Mouse (Mus musculus) ovary, postnatal 36 days (tissue): Measurements from ENCODE around the gene F8.
"Not testable (repeated sequence)": the region's sequence is repeated elsewhere in the genome, so short reads cannot be mapped to it uniquely, and the experiment has no call there.

Experiments used
- DNase-seq: peaks from one replicate; pipeline ENCODE4 v3.0.0; 2022; ENCODE audit warnings: low spot score, mixed read lengths

The F8 gene

DNA sequence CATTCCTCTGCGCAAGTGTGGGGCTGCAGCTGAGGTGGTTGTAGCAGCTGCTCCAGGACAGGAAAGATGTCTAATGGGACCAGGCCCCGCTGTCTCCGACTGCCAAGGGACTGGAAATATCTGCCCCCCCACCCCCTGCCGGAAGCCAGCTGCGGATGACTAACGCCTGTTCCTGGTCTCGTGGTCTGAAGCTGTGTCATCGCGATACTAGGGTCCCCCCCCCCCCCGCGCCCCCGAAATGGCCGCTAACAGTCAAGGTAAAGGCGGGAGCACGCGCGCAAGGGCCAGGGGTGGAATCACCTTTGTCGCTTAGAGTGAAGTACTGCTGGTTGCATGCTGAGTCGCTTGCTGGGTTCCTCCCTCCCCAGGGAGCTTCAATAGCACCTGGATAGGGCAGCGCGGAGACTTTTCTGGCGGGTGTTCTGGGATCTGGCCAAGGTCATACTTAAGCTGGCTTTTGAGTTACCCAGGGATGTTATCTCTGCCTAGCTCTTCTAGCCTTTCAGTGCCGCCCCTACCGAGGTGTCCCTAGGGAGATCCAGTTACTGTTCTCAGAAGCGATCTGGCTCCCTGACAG, at the start of gene F8, which contains the start of gene Fundc2:
Gene F8, minus strand, starts transcription at position 421 of the 577 bp plus-strand sequence.
Gene Fundc2, plus strand, starts transcription at position 205 of the 577 bp plus-strand sequence.
- peak; percentile 50 for DNase-seq

GRCm38 (mm10) chrX:75415936-75416785, 33.7 kb upstream of the F8 start, which contains the start of the genes Cmc4, Mtcp1 and Brcc3:
Cmc4 (minus strand) TSS chrX:75416584.
Mtcp1 (minus strand) TSS chrX:75416588.
Brcc3 (plus strand) TSS chrX:75416628.
- peak; percentile 88 for DNase-seq

DNA sequence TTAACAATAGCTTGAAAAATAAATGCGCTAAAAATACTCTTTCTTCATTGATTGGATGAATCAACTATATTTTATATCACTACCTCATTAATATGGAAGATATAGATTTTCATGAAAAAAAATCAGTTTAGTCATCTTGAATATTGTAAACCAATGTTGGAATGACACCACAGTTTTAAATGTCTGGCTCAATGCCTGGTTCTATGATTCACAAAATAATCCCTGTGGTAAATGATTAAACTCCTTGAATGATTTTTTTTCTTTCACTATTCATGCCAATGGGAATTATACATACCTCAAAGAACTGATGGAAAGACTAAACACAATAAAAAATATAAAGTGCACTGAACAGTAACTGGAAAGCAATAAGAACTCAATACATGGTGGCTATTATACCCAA, 27.3 kb upstream of the F8 start:
- no peak for DNase-seq

DNA sequence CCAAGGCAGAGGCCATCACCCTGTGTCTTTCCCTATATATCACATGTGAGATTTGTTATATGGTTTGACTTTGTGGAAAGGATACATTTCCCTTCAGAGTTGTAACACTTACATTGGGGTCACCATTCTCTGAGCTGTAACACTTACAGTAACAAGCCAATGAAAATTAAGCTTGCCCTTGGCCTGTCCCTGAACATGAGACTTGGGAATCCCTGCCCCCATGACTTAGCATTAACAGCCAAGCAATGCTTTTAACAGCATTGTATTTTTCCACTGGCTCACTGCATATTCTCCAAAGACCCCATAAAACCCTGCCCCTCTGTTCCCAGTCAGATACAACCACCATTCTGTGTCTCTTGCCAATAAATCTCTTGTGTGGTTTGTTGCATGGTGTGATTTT, 20.9 kb upstream of the F8 start:
- DNase-seq: no peak

DNA sequence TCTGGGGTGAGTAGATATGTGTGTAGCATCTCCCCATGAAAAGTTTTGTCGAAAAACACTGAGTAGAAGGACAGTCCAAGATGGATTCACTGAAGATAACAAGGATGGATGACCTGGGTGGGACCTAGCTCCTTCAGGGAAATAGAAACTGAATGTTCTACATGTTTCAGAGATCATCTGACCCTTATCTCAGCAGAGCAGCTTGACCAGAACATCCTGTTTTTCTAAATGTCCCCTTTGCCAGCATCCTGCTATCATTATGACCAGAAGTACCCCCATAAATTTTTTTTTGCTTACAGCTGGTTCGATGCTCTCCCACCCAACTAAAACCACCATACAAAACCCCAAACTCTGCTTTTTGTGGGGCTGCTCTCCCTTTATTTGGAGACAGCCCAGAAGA, 20.3 kb upstream of the F8 start:
- DNase-seq: no peak

GRCm38 (mm10) chrX:75399471-75399870, 17.1 kb upstream of the F8 start:
- DNase-seq: no peak

- no peak for DNase-seq
Observed at GRCm38 (mm10) chrX:75381699-75382098, 716 bp downstream of the F8 start.

DNA sequence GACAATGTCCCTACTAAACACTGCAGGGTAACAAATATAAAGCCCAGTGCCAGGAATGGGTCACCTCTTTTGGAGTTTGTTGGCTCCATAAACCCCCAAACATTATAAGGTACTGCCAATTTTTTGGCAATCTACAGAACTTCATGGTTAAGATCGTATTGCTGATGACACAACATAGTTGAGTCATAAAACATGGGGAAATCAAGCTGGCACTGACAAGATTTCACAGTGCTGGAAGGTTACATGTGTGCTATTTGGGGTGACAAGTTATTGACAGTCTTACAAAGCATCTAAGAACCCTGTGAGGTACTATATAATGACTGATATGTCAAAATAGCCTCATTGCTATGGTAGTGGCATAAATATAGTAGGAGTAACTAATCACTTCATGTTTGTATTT, 1.2 kb downstream of the F8 start:
- no peak for DNase-seq

- DNase-seq: no peak
Observed at GRCm38 (mm10) chrX:75376815-75377214, 5.6 kb downstream of the F8 start.

GRCm38 (mm10) chrX:75372666-75373425, 9.6 kb downstream of the F8 start:
- DNase-seq: no peak

GRCm38 (mm10) chrX:75370197-75370596, 12.2 kb downstream of the F8 start:
- peak; percentile 7 for DNase-seq

GRCm38 (mm10) chrX:75323556-75323955, 58.9 kb downstream of the F8 start:
- DNase-seq: no peak

DNA sequence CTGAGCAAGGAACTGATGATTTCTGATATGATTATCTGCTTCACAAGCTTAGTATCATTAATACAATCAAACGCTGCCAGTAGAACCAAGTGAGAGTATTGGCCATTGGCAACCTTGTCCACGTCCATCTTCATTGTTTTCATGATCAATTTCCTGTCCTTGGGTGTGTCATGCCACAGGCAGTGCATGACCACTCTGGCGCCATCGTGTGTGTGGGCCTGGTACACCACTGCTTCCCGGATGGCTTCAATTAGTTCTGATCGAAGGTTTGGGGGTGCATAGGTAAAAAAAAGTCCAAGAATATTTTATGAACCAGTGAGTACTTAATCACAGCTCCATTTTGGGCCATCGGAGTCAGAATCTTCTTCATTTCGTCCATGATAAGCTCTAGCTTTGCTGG, 110.7 kb downstream of the F8 start:
- DNase-seq: no peak

GRCm38 (mm10) chrX:75233603-75234376, 148.6 kb downstream of the F8 start:
- DNase-seq: not testable (repeated sequence)

DNA sequence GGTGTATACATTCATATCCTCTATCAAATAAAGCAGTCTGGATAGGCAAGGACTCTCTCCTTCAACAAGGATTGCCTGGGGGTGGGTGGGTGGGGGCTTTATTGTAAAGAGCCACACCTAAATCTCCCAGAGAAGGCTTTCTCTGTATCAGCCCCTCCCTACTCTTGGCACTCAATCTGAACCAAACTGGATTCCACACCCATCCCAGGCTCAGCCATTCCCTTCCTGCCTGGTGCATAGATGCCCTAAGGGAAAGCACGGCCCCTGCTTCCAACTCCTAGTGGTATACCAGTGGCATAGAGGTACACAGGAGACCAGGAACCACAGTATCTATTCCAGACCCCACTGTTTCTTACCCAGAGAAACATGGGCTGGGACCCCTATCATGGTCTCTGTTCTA, 151.0 kb downstream of the F8 start:
- no peak for DNase-seq

GRCm38 (mm10) chrX:75163670-75164069, 218.7 kb downstream of the F8 start, which contains the start of gene Smim9:
Smim9 (minus strand) TSS chrX:75163770.
- DNase-seq: no peak

DNA sequence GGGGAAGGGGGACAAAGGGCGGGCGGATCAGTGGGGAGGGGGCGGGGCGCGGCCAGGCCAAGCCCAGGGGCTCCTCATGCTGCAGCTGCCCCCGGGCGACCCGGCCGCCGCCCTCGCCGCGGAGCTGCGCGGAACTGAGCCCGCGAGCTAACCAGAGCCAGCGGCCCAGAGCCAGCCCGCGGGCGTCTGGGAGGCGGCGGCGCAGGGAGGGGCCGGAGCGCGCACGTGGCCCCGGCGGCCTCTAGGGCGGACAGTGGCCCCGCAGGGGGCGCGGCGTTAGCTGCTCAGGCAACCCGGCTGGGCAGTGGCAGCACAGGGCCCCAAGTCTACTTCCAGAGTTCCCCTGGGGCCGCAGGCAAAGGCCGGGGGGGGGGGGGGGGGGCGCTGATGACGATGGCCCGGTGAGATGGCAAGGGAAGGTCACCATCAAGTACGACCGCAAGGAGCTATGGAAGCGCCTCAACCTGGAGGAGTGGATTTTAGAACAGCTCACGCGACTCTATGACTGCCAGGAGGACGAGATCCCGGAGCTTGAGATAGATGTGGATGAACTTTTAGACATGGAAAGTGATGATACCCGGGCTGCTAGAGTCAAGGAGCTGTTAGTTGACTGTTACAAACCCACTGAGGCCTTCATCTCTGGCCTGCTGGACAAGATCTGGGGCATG, 226.7 kb downstream of the F8 start:
- DNase-seq: peak; percentile 44

GRCm38 (mm10) chrX:75152249-75152648, 230.2 kb downstream of the F8 start:
- no peak for DNase-seq

- no peak for DNase-seq
Observed at GRCm38 (mm10) chrX:75150304-75150703, 232.1 kb downstream of the F8 start.

DNA sequence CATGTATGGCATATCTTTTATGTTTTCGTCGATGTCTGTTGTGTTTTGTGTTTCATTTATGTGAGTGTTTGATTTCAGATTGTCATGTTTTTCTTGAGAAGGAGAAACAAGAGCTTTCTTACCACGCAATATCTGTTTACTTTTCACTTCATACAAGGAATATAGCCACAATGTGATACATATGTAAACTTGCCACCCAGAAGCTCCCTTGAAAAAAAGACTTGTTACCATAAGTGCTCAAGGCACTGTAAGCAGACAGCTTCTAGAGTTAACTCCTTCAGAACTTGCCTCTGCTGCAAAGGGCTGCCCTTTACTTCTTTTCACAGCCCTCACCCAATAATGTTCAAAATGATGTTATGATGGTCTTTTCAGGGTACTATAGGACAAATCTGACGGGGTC, 234.0 kb downstream of the F8 start:
- no peak for DNase-seq

DNA sequence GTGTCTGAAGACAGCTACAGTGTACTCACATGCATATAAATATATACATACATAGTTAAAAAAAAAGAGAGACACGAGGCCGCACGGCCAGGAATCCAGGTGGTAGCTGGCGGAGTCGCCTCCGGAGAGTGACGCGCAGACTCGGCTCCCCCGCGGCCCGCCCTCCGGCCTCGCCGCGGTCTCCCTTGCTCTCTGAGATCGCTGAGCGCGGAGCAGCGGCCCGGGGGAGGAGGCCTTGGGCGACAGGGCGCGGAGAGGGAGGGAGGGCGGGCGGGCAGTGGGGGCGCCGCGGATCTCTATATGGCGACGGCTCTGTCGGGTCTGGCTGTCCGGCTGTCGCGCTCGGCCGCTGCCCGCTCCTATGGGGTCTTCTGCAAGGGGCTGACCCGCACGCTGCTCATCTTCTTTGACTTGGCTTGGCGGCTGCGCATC, 239.3 kb downstream of the F8 start:
- DNase-seq: peak; percentile 34
